In the genomic region with DNA sequence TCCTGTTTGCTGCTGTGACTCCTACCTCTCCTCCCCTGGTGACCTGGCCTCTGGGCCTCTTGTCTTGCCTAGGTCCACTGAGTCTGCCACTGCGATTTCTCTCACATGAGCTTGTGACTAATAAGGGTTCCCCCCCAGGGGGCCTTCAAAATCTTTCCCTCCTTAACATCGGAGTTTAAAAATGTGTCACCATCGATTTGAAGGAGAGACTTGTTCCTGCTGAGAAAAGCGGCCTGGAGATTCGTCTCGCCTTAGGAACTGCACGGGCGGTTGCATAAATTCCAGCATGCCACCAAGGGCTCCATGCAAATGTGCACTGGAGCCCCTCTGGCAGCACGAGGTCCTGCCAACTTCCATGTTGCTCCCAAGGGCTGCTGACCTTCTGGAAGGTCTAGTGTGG, we compare ENCODE assay signal across 19 mouse cellular contexts. TPM values are rescaled to one million over a fixed set of nuclear protein-coding genes. Genes with fewer than 3 reads are reported as not detected.
DNase-seq lines count a peak whose midpoint lies in the region; ATAC-seq lines count a peak whose summit lies in the region.
"Had no signal": no experiment of that assay in that cellular context is flagged by ENCODE, and none has a peak within 500 bp of the region (broad histone marks: within the 10 kb centered on the region; RNA-seq: fewer than 3 reads in every experiment).

No protein-coding gene starts in this region.

- peak; percentile 50 for DNase-seq in kidney, adult 11 months
- DNase-seq in kidney, postnatal 10 days: no peak
- DNase-seq in kidney, postnatal 4 days: peak; percentile 26 to 47
- no peak for DNase-seq in kidney, adult 8-10 months
- peak; percentile 49 for DNase-seq in midbrain, embryonic 14.5 days
- DNase-seq: adrenal gland, postnatal 14 days; cerebellum, adult 11-12 months; cerebellum, adult 9-10 months; cerebellum, postnatal 25 days; forebrain, postnatal 0 days; gastrocnemius, postnatal 14 days; heart, adult 2 months; heart, postnatal 14 days had no signal

- no peak overlapping the region for H3K4me2 ChIP-seq in midbrain, embryonic 14.5 days (ENCODE audit: low read length)
- no peak overlapping the region for H3K4me2 ChIP-seq in midbrain, embryonic 13.5 days (replicated peaks)
- H3K4me2 ChIP-seq: forebrain, embryonic 13.5 days; heart, embryonic 11.5 days; heart, embryonic 15.5 days had no signal

- H3K9ac ChIP-seq in midbrain, embryonic 14.5 days (replicated peaks; ENCODE audit: low read length): no peak overlapping the region
- H3K9ac ChIP-seq in midbrain, embryonic 13.5 days (replicated peaks): no peak overlapping the region
- H3K9ac ChIP-seq: forebrain, embryonic 13.5 days; forebrain, postnatal 0 days; heart, embryonic 15.5 days had no signal

- no peaks in the 10 kb centered on the region for H3K9me3 ChIP-seq in midbrain, embryonic 14.5 days (ENCODE audit: control insufficient read depth, low read length)
- no peaks in the 10 kb centered on the region for H3K9me3 ChIP-seq in midbrain, embryonic 13.5 days
- H3K9me3 ChIP-seq: forebrain, embryonic 13.5 days; heart, embryonic 15.5 days had no signal

- H3K36me3 ChIP-seq in midbrain, embryonic 14.5 days (ENCODE audit: control insufficient read depth, insufficient read depth, low read length): no peaks in the 10 kb centered on the region
- H3K36me3 ChIP-seq in midbrain, embryonic 13.5 days: no peaks in the 10 kb centered on the region
- H3K36me3 ChIP-seq: heart, embryonic 15.5 days had no signal

- peaks cover 24% of the 10 kb centered on the region for H3K4me1 ChIP-seq in midbrain, embryonic 14.5 days (ENCODE audit: control insufficient read depth, insufficient read depth, low read length)
- H3K4me1 ChIP-seq in midbrain, embryonic 13.5 days (replicated peaks): peaks cover 50% of the 10 kb centered on the region

- H3K27ac ChIP-seq in midbrain, embryonic 14.5 days (replicated peaks; ENCODE audit: low read depth, low read length): no peak overlapping the region
- no peak overlapping the region for H3K27ac ChIP-seq in midbrain, embryonic 13.5 days
- H3K27ac ChIP-seq: forebrain, embryonic 13.5 days; heart, adult 2 months; heart, embryonic 15.5 days had no signal

- no peak overlapping the region for H3K4me3 ChIP-seq in midbrain, embryonic 14.5 days (replicated peaks; ENCODE audit: low read depth, low read length)
- no peak overlapping the region for H3K4me3 ChIP-seq in midbrain, embryonic 13.5 days (replicated peaks)
- H3K4me3 ChIP-seq: forebrain, embryonic 13.5 days; heart, adult 2 months; heart, embryonic 15.5 days had no signal

- peaks cover 26% of the 10 kb centered on the region; the same call in 1 of the 2 replicates for H3K27me3 ChIP-seq in midbrain, embryonic 14.5 days (ENCODE audit: control insufficient read depth, insufficient read depth, low read length)
- H3K27me3 ChIP-seq in midbrain, embryonic 13.5 days: peaks cover 68% of the 10 kb centered on the region
- H3K27me3 ChIP-seq: Patski had no signal

- WGBS in midbrain, embryonic 14.5 days: 18% methylated on average over 9 of the region's 9 CpGs
- WGBS in midbrain, embryonic 13.5 days: 32% methylated on average over 9 of the region's 9 CpGs

- ATAC-seq in midbrain, embryonic 14.5 days (ENCODE audit: low FRiP score, low TSS enrichment): no peak
- ATAC-seq in midbrain, embryonic 13.5 days: no peak
- ATAC-seq: activated CD4-positive, CD25-positive, alpha-beta regulatory T cell, adult 4 months; forebrain, embryonic 13.5 days; forebrain, postnatal 0 days; Patski had no signal

RNA-seq across cellular contexts. Expression of gene Macrod1, which starts 21.1 kb away (rescaled TPM):
- polyA plus RNA-seq in midbrain, embryonic 14.5 days (2014; fragmentation: Nextera tagmentation; extraction: Ambion mirVana): 3.4 and 3.9 TPM in 2 replicates
- 2.9 and 3.0 TPM in 2 replicates for polyA plus RNA-seq in midbrain, embryonic 13.5 days (2015; fragmentation: Nextera tagmentation; extraction: Ambion mirVana)

RNA-seq across cellular contexts. Expression of gene Flrt1, which starts 27.9 kb away (rescaled TPM):
- polyA plus RNA-seq in midbrain, embryonic 14.5 days (2014; fragmentation: Nextera tagmentation; extraction: Ambion mirVana): 7.0 and 10.2 TPM in 2 replicates
- 8.3 and 9.2 TPM in 2 replicates for polyA plus RNA-seq in midbrain, embryonic 13.5 days (2015; fragmentation: Nextera tagmentation; extraction: Ambion mirVana)
- polyA plus RNA-seq: activated CD4-positive, CD25-positive, alpha-beta regulatory T cell, adult 4 months had no signal

RNA-seq across cellular contexts. Expression of gene Stip1, which starts 37.9 kb away (rescaled TPM):
- polyA plus RNA-seq in midbrain, embryonic 14.5 days (2014; fragmentation: Nextera tagmentation; extraction: Ambion mirVana): 180 and 217 TPM in 2 replicates
- polyA plus RNA-seq in midbrain, embryonic 13.5 days (2015; fragmentation: Nextera tagmentation; extraction: Ambion mirVana): 258 and 273 TPM in 2 replicates

RNA-seq across cellular contexts. Expression of gene Fermt3, which starts 58.4 kb away (rescaled TPM):
- polyA plus RNA-seq in midbrain, embryonic 14.5 days (2014; fragmentation: Nextera tagmentation; extraction: Ambion mirVana): 1.7 and 3.0 TPM in 2 replicates
- 3.9 and 4.8 TPM in 2 replicates for polyA plus RNA-seq in midbrain, embryonic 13.5 days (2015; fragmentation: Nextera tagmentation; extraction: Ambion mirVana)

Comparison
In these comparisons a context has a peak if more than half of its experiments do, and no peak if none do; other contexts are left out.
1. DNase-seq: peak in kidney, adult 11 months (single experiment), kidney, postnatal 4 days (2 of 2) and midbrain, embryonic 14.5 days (single experiment); none in kidney, postnatal 10 days (single experiment) and kidney, adult 8-10 months (0 of 2).